Mouse (Mus musculus) brain, embryonic 14.5 days (tissue): ENCODE measurements at regions not wholly inside any gene's neighbourhood (a gene's known extent, or its start where the extent isn't known, plus 50 kb on each side); places are given as distances from the start of the nearest gene placed in this dataset.

Experiments
- CTCF ChIP-seq: fragments of 200-500 bp; IDR thresholded peaks from 2 replicates; pipeline ENCODE4 v1.5.1; 2012; ENCODE audit warnings: inconsistent platforms, mild to moderate bottlenecking, moderate library complexity, borderline replicate concordance; ENCODE audit not compliant: insufficient read depth, insufficient read length; ENCODE audit errors: extremely low read depth
- POLR2A ChIP-seq: fragments of 200-500 bp; IDR thresholded peaks from 2 replicates; pipeline ENCODE4 v1.6.1; 2012; ENCODE audit warnings: mild to moderate bottlenecking, inconsistent platforms, borderline replicate concordance; ENCODE audit not compliant: poor library complexity, insufficient read depth, insufficient read length, severe bottlenecking; ENCODE audit errors: extremely low read depth

GRCm38 (mm10) chr14:123120361-123120760, 136.5 kb upstream of the Tmtc4 start:
- TF ChIP-seq CTCF (no peak), POLR2A (no peak)
